Mouse (Mus musculus): ENCODE measurements around the gene Hist1h2bk. TPM values are rescaled to one million over a fixed set of nuclear protein-coding genes. Genes with fewer than 3 reads are reported as not detected.
A peak's percentile ranks its signal among the peaks of the same experiment; 100 is the strongest.

Gene Hist1h2bk
- polyA plus RNA-seq, 1 experiment from 2014 or later: 9.5 TPM

DNA sequence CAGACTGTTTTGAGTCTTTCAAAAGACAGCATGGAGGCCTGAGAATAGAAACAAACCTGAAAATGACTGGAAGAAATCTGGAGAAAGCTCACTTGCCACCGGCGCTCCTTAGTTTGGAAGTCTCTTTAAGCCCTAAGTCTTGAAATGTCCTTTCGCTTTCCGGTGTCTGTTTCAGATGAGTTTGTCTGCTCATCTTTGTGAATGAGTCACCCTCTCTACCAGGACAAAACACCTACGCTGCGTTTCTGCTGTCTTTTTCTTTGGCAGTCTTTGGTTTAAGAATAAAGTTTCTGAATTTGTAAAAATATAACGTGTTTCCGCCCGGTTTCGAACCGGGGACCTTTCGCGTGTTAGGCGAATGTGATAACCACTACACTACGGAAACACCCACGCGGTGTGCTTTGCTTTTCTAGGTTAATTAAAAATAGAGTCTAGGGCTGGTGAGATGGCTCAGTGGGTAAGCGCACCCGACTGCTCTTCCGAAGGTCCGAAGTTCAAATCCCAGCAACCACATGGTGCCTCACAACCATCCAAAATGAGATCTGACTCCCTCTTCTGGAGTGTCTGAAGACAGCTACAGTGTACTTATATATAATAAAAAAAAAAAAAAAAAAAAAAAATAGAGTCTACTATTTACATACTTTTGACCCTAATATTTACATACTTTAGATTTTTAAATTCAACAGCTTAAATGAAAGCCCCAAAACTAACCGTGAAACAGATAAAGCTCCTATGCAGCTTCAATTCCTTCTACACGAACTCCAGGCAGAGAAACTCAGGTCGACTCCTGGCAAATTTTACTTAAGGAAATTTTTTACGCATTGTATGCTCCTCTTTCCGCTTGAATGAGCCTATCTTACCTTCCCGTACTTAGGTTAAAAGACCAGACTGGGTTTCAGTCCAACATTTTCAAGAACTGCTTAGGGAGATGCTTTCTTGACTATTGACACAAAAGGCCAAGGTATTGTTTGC lies 19.9 kb upstream of the Hist1h2bk start:
- ATAC-seq (ENCODE audit: insufficient number of reproducible peaks, insufficient read depth, low FRiP score, low TSS enrichment, low read depth): no peak
- H3K27ac ChIP-seq: no peak overlapping the region
- H3K4me3 ChIP-seq: no peak overlapping the region
- no peak overlapping the region for H3K9ac ChIP-seq
- no peaks in the 10 kb centered on the region for H3K9me3 ChIP-seq
- peaks cover 86% of the 10 kb centered on the region for H3K27me3 ChIP-seq
- H3K4me1 ChIP-seq: peaks cover 10% of the 10 kb centered on the region
- no peak overlapping the region for H3K4me2 ChIP-seq
- WGBS: 14% methylated on average over 27 of the region's 27 CpGs
- no peaks in the 10 kb centered on the region for H3K36me3 ChIP-seq

DNA sequence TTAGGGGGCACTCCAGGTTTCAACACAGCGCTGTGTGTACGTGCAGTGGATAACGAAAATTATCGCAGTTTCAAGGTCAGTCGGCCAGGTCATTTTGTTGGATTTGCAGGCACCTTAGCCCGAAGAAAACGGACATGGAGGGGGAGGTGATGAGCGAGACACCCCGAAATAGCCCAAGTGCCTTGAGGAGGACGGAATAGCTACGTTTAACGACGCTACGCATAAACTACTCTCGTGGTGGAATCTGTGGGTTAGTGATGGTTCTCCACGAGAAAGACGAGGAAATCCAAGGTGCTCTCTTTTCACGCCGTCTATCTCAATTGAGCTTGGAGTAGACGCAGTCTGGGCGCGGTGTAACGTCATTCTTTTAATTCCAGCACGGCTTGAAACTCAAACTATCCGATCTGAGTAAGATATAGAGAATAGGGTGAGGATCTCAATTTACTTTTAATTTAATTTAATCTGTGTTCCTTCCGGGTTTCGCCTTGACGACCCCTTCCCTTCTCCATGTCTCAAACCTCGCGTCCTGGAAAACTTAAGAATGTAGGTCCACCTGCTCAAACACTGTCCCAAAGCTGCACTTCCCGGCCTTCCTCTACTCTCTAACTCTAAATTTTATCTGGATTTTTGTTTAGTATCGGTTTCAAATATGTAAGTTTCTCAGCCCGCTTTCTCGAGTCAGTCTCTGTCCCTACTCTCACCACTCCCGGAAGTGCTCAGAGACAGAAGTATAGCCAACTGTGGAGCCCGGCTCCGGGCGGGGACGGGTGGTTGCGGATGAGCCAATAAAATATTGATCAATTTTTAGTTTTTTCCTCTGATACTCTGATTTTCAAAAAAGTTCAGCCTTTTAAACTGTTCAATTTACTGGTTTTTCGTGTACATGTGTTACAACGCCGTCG lies 15.5 kb upstream of the Hist1h2bk start:
- H3K4me3 ChIP-seq: peak overlapping the region; percentile 46
- no peak for ATAC-seq (ENCODE audit: insufficient number of reproducible peaks, insufficient read depth, low FRiP score, low TSS enrichment, low read depth)
- H3K9ac ChIP-seq: peak overlapping the region; percentile 59
- no peaks in the 10 kb centered on the region for H3K36me3 ChIP-seq
- H3K27me3 ChIP-seq: peaks cover 49% of the 10 kb centered on the region
- H3K9me3 ChIP-seq: no peaks in the 10 kb centered on the region
- no peak overlapping the region for H3K27ac ChIP-seq
- H3K4me2 ChIP-seq: peak overlapping the region; percentile 67
- under 1% methylated on average over 44 of the region's 44 CpGs for WGBS
- H3K4me1 ChIP-seq: peaks cover 4% of the 10 kb centered on the region; the same call in 1 of the 2 replicates

DNA sequence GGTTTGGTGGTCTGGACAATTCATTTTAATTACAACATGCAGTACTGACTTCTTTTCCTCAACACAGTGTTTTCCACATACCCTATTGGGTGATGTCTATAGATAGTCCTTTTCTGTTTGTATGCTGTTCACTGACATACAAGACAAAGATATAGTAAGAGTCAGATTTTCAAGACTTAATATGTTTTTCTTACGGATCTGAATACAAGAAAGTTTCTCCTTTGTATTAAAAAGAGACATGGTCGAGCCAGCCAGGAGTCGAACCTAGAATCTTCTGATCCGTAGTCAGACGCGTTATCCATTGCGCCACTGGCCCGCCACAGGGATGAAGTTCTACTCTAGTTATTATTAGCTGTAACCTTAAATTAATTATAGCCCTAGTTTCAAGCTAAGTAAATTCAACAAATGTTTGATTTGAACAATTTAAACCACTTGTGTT lies 14.8 kb upstream of the Hist1h2bk start:
- Histone ChIP-seq H3K27ac (no peak overlapping the region), H3K4me2 (peak overlapping the region; percentile 67), H3K4me1 (peaks cover 4% of the 10 kb centered on the region; the same call in 1 of the 2 replicates), H3K4me3 (peak overlapping the region; percentile 46), H3K36me3 (no peaks in the 10 kb centered on the region), H3K9me3 (no peaks in the 10 kb centered on the region), H3K27me3 (peaks cover 44% of the 10 kb centered on the region), H3K9ac (0 out of 2 replicates have a peak overlapping the region, but pooled peaks have one; percentile 59)
- 0% methylated on average over 8 of the region's 8 CpGs for WGBS
- no peak for ATAC-seq (ENCODE audit: insufficient number of reproducible peaks, insufficient read depth, low FRiP score, low TSS enrichment, low read depth)

DNA sequence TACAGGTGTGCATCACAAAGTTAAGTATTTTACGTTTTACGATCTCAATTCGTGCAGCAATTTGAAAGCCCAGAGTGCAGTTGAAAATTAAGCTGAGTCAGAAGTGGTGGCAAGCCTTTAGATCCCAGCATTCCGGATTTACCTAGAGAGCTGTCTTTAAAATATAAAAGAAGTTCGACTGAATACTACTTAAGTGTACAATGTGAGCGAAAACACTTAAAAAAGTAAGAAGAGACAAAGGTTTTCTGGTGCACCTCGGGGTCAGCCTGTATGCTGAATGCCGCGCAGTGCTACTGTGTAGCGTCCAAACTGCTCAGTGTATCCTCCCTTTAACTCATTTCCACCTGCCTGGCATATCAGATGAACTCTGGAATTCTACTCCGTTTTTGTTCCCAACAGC lies 14.1 kb upstream of the Hist1h2bk start:
- WGBS: under 1% methylated on average over 11 of the region's 11 CpGs
- Histone ChIP-seq H3K9me3 (no peaks in the 10 kb centered on the region), H3K4me1 (peaks cover 4% of the 10 kb centered on the region; the same call in 1 of the 2 replicates), H3K9ac (peak overlapping the region; percentile 54), H3K4me3 (peak overlapping the region; percentile 46), H3K27ac (no peak overlapping the region), H3K27me3 (peaks cover 37% of the 10 kb centered on the region), H3K36me3 (no peaks in the 10 kb centered on the region), H3K4me2 (peak overlapping the region; percentile 67)
- ATAC-seq (ENCODE audit: insufficient number of reproducible peaks, insufficient read depth, low FRiP score, low TSS enrichment, low read depth): no peak

DNA sequence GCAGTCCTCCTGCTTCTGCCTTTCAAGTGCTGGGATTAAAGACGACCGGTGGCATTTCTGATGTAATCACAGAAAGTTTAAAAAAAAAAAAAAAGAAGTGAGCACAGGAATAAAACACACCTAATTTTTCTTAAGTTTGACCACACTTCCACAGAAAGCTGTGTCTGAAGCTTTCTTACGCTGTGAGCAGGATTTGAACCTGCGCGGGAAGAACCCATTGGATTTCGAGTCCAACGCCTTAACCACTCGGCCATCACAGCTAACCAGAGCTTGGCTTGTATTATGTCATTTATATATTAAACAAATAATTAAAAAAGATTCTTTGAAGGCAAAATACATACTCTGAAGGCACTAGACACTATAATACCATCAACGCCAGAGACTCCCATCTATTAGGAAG lies 13.4 kb upstream of the Hist1h2bk start:
- no peaks in the 10 kb centered on the region for H3K9me3 ChIP-seq
- WGBS: under 1% methylated on average over 9 of the region's 9 CpGs
- H3K36me3 ChIP-seq: no peaks in the 10 kb centered on the region
- H3K4me3 ChIP-seq: peak overlapping the region; percentile 46
- H3K4me2 ChIP-seq: peak overlapping the region; percentile 67
- no peak overlapping the region for H3K27ac ChIP-seq
- H3K4me1 ChIP-seq: peaks cover 4% of the 10 kb centered on the region; the same call in 1 of the 2 replicates
- peaks cover 33% of the 10 kb centered on the region for H3K27me3 ChIP-seq
- peak overlapping the region; percentile 54; the same call in 1 of the 2 replicates for H3K9ac ChIP-seq
- peak; percentile 75 for ATAC-seq (ENCODE audit: insufficient number of reproducible peaks, insufficient read depth, low FRiP score, low TSS enrichment, low read depth)

DNA sequence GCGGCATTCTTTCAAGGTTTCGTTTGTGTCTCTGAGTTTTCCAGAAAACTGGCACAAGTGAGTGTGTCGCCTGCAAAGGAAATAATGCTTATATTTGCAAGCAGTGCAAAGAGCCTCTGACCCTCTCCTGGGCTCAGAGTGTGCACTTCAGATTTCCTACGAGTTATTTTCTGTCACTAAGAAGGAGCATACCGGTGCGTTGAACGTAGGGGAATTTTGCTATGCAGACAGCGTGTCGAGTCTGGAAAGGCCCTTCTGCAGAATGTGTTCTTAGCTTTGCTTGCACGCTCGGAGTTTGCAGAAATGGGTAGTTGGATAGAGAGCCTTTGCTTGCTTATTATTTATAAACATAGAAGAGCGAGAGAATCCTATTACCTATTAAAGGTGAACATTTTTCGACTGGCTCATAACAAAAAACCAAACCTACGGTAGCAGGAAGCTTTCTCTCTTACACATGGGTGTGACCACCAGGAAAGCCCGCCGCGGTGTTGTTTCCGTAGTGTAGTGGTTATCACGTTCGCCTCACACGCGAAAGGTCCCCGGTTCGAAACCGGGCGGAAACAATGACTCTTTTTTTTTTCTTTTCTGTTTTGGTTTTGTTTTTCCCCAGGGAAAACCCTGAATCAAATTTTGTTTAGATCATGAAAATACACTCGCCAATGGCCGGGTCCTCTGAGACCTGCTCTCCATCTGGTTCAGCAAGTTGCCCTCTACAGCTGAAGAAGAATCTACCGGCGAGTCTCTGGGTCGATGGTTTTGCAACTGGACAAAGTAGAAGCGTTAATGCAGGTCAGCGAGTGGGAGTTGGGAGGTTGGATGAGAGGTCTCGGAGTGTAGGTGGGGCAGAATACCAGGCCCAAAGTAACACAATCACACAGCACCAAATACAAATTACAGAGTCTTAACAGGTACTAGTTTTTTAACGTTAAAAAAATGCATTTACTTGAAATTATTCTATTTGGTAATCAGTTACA lies 9.3 kb upstream of the Hist1h2bk start:
- Histone ChIP-seq H3K4me2 (peak overlapping the region; percentile 68), H3K27me3 (no peaks in the 10 kb centered on the region), H3K4me1 (no peaks in the 10 kb centered on the region), H3K4me3 (peak overlapping the region; percentile 54), H3K9me3 (no peaks in the 10 kb centered on the region), H3K36me3 (no peaks in the 10 kb centered on the region), H3K9ac (peak overlapping the region; percentile 64), H3K27ac (peak overlapping the region; percentile 28; the same call in 1 of the 2 replicates)
- WGBS: 1% methylated on average over 35 of the region's 35 CpGs
- no peak for ATAC-seq (ENCODE audit: insufficient number of reproducible peaks, insufficient read depth, low FRiP score, low TSS enrichment, low read depth)

DNA sequence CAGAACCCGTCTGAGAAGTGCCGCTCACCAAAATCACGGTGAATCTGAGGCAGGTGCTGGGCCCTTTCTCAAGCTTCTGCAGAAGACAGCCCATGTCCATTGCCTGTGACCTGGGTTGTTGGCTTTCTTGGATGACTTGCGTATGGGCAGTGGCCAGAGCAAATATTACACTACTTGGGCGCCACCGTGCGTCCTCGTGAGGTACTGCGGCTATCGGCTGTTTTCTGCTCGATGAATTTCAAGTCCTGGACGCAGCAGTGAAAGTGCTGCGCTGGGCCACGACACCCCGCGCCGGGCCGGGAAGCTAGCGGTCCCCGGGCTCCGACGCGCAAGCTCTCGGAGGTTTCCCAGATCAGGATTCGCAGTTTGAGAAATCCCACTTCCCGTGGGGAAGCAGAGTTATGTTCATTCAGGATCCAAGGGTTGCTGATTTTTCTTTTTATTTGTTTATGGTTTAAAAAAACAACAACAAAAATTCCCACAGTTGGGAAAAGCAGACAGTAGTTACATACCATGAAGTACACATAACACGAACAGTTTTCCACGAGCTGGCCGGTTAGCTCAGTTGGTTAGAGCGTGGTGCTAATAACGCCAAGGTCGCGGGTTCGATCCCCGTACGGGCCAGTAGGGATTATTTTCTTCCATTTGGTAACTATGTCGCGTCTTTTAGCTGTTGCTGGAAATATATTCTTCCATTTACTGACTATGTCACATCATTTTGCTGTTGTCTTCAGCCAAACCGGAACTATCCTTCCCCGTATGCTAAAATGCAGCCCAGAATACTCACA lies 6.8 kb upstream of the Hist1h2bk start:
- no peaks in the 10 kb centered on the region for H3K27me3 ChIP-seq
- peak overlapping the region; percentile 51 for H3K4me3 ChIP-seq
- peak; percentile 66 for ATAC-seq (ENCODE audit: insufficient number of reproducible peaks, insufficient read depth, low FRiP score, low TSS enrichment, low read depth)
- H3K9me3 ChIP-seq: no peaks in the 10 kb centered on the region
- H3K9ac ChIP-seq: peak overlapping the region; percentile 76
- peak overlapping the region; percentile 59 for H3K4me2 ChIP-seq
- H3K27ac ChIP-seq: peak overlapping the region; percentile 83
- peaks cover 2% of the 10 kb centered on the region for H3K4me1 ChIP-seq
- under 1% methylated on average over 40 of the region's 40 CpGs for WGBS
- H3K36me3 ChIP-seq: no peaks in the 10 kb centered on the region

DNA sequence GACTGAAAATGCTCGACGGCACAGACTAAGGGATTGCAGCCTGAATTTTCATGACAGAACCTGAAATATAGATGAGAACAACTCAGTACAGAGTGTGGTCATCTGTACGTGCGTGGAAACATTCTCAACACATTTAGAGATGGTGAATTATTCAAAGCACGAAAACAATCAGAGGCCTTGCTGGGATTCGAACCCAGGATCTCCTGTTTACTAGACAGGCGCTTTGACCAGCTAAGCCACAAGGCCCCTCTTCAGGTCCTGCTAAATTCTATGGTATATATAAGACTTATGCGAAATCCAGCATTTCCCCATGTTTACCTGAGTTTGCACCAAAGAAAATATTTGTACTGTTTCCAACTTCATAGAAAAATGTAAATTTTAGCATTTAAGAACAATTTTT lies 5.7 kb upstream of the Hist1h2bk start:
- no peaks in the 10 kb centered on the region for H3K27me3 ChIP-seq
- no peaks in the 10 kb centered on the region for H3K36me3 ChIP-seq
- no peak overlapping the region for H3K4me3 ChIP-seq
- 32% methylated on average over 8 of the region's 8 CpGs for WGBS
- ATAC-seq (ENCODE audit: insufficient number of reproducible peaks, insufficient read depth, low FRiP score, low TSS enrichment, low read depth): no peak
- H3K27ac ChIP-seq: no peak overlapping the region
- no peaks in the 10 kb centered on the region for H3K9me3 ChIP-seq
- H3K4me1 ChIP-seq: peaks cover 12% of the 10 kb centered on the region
- no peak overlapping the region for H3K9ac ChIP-seq
- peak overlapping the region; percentile 59; the same call in 1 of the 2 replicates for H3K4me2 ChIP-seq

DNA sequence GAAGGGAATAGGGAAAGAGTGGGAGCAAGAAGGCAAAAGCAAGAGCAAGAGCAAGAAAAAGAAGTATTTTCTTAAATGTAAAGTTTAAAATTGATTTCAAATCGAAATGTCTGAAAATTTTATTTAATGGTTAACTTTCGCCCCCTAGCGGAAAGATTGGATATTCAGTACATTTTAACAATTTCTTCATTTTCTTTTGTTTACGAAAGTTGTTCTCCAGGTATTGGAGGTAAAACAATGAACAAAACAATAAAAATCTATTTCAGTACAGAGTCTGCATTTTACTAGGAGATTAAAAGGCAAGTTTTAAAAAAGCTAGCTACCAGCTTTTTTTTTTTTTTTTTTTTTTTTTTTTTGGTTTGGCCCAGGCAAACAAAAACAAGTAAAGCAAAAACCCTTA lies 5.2 kb upstream of the Hist1h2bk start:
- 0 out of 2 replicates have a peak overlapping the region, but pooled peaks have one; percentile 27 for H3K4me2 ChIP-seq
- peaks cover 12% of the 10 kb centered on the region for H3K4me1 ChIP-seq
- no peaks in the 10 kb centered on the region for H3K27me3 ChIP-seq
- no peaks in the 10 kb centered on the region for H3K9me3 ChIP-seq
- ATAC-seq (ENCODE audit: insufficient number of reproducible peaks, insufficient read depth, low FRiP score, low TSS enrichment, low read depth): no peak
- H3K36me3 ChIP-seq: no peaks in the 10 kb centered on the region
- H3K27ac ChIP-seq: no peak overlapping the region
- 11% methylated on average over 4 of the region's 4 CpGs for WGBS
- no peak overlapping the region for H3K9ac ChIP-seq
- no peak overlapping the region for H3K4me3 ChIP-seq
